Mouse (Mus musculus): Measurements from ENCODE around the gene Gga2. TPM values are rescaled to one million over a fixed set of nuclear protein-coding genes. Genes with fewer than 3 reads are reported as not detected.

The Gga2 gene
- 15.3 TPM for polyA plus RNA-seq (2014; fragmentation: Illumina TruSeq; extraction: RNeasy Lipid Tissue Mini Kit (QIAGEN cat#74804); ENCODE audit: low read depth, low replicate concordance)

DNA sequence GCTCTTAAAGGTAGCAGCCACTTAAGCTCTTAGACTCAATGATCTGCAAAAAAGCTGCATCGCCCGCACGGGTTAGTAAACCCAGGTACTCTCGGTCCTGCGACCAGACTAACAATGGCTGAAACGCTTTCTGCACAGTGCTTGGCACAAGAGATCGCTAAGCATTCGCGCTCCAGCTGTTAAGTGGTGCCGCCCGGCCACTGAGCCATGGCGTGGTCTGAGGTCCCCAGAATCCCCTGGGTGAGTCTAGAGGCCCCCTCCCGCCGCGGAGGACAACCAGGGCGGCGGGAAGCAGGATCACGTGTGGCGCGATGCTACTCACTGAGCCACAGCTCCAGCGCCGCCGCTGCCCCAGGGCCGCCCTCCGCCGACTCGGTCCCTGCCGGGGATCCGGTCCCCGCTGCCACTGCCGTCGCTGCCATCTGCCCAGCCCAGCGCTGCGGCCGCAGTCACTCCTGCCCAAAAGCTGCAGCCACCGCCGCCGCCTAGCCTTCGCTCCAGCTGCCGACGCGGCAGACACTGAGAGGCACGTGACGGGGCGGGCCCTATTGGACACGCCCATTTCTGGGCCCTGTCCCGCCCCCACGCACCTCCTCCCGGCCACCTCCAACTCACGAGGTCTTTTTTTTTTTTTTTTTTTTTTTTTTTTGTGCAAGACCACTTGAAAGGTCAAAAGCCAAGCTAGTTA, at the start of gene Gga2:
TSS of gene Gga2 (minus strand) at position 556 of the 688 bp plus-strand sequence.

DNA sequence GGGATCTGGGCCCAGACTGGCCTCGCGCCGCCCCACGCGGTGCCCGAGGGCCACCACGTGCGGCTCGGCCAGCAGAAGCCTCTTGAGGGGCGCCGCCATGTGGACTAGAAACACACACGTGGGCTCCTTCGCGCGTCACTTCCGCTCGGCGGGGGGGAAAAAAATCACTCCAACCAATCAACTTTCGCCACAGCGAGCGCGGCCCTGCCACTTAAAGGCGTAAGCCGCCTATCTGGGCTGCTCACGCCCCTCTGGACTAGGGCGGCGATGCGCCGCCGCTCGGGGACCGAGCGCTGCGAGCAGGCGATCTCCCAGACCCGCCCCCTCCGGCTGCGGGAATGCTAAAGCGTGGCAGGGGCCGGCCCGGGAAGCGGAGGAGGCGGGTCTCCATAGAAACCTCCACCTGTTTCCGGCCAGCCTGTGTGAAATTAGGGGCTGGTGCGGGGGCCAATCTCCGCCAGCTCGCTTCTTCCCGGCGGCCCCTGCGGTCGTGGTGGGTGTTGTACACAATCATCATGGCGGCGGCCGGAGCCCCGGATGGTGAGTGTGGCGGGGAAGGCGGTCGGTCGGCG, 46.0 kb upstream of the Gga2 start, which contains the start of the genes Ubfd1 and Ears2:
TSS of gene Ubfd1 (plus strand) at position 231 of the 572 bp plus-strand sequence.
TSS of gene Ears2 (minus strand) at position 319 of the 572 bp plus-strand sequence.

DNA sequence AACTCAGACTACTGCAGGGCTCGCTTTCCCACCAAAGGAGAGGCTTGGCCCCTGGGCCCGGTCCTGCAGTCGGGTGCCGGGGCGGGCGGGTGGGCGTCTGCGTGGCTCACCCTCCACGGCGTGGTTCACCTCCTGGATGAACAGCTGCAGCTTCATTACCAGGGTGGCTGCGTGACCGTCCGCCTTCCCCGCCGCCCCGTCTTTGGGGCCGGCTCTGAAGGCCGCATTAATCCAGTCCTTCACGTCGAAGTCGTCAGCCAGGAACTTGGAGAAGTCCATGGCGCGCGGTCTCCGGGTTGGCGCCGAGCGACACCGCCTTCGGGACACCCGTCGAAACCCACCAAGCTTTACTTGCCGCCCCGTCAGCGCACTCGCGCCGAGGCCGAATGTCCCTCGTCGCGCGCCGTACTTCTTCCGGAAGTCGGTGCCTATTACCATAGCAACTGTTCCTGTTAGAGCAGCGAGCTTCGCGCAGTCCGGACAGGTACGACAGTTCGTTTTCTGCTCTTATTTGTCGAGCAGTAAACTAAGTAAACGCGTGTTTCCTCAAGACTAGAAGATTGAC, 39.6 kb downstream of the Gga2 start, which contains the start of gene Cog7:
TSS of gene Cog7 (minus strand) at position 405 of the 565 bp plus-strand sequence.

Other genes with a start within 250 kb of the Gga2 start
- gene Scnn1b, start 156.2 kb downstream of the Gga2 start, polyA plus RNA-seq (2014; fragmentation: Illumina TruSeq; extraction: RNeasy Lipid Tissue Mini Kit (QIAGEN cat#74804); ENCODE audit: low read depth, low replicate concordance) = 12.2 TPM
- gene Cog7, start 39.5 kb downstream of the Gga2 start, polyA plus RNA-seq (2014; fragmentation: Illumina TruSeq; extraction: RNeasy Lipid Tissue Mini Kit (QIAGEN cat#74804); ENCODE audit: low read depth, low replicate concordance) = 16.2 TPM
- 23.7 TPM for gene Ubfd1, start 46.0 kb upstream of the Gga2 start, polyA plus RNA-seq (2014; fragmentation: Illumina TruSeq; extraction: RNeasy Lipid Tissue Mini Kit (QIAGEN cat#74804); ENCODE audit: low read depth, low replicate concordance)
- 2.3 TPM for gene Ears2, start 46.0 kb upstream of the Gga2 start, polyA plus RNA-seq (2014; fragmentation: Illumina TruSeq; extraction: RNeasy Lipid Tissue Mini Kit (QIAGEN cat#74804); ENCODE audit: low read depth, low replicate concordance)
- 1,095 TPM for gene Ndufab1, start 80.7 kb upstream of the Gga2 start, polyA plus RNA-seq (2014; fragmentation: Illumina TruSeq; extraction: RNeasy Lipid Tissue Mini Kit (QIAGEN cat#74804); ENCODE audit: low read depth, low replicate concordance)
- 2.5 TPM for gene Palb2, start 111.8 kb upstream of the Gga2 start, polyA plus RNA-seq (2014; fragmentation: Illumina TruSeq; extraction: RNeasy Lipid Tissue Mini Kit (QIAGEN cat#74804); ENCODE audit: low read depth, low replicate concordance)
- gene Dctn5, start 111.8 kb upstream of the Gga2 start, polyA plus RNA-seq (2014; fragmentation: Illumina TruSeq; extraction: RNeasy Lipid Tissue Mini Kit (QIAGEN cat#74804); ENCODE audit: low read depth, low replicate concordance) = 87.9 TPM
- not detected for gene Plk1, start 138.2 kb upstream of the Gga2 start, polyA plus RNA-seq (2014; fragmentation: Illumina TruSeq; extraction: RNeasy Lipid Tissue Mini Kit (QIAGEN cat#74804); ENCODE audit: low read depth, low replicate concordance)
- gene Ern2, start 165.0 kb upstream of the Gga2 start, polyA plus RNA-seq (2014; fragmentation: Illumina TruSeq; extraction: RNeasy Lipid Tissue Mini Kit (QIAGEN cat#74804); ENCODE audit: low read depth, low replicate concordance) = not detected
- gene Chp2, start 198.3 kb upstream of the Gga2 start, polyA plus RNA-seq (2014; fragmentation: Illumina TruSeq; extraction: RNeasy Lipid Tissue Mini Kit (QIAGEN cat#74804); ENCODE audit: low read depth, low replicate concordance) = 0.40 TPM